Mouse (Mus musculus): ENCODE results near the gene Pkd1l1. TPM values are rescaled to one million over a fixed set of nuclear protein-coding genes. Genes with fewer than 3 reads are reported as not detected.

The Pkd1l1 gene
- polyA plus RNA-seq (2015; fragmentation: Nextera tagmentation; extraction: Ambion mirVana) = 0.03 and 0.10 TPM in 2 replicates

GRCm38 (mm10) chr11:8973166-8973565 is at the start of gene Pkd1l1:
Pkd1l1 (minus strand) TSS chr11:8973266.
- WGBS (ENCODE audit: insufficient replicate concordance) = 60% methylated on average over 3 of the region's 3 CpGs
- Histone ChIP-seq H3K9ac (no peak within 1 kb of the TSS; the same call in 1 of the 2 replicates), H3K4me3 (replicated peaks) (no peak within 1 kb of the TSS), H3K9me3 (replicated peaks) (no peaks in the 10 kb centered on the region), H3K4me2 (no peak within 1 kb of the TSS), H3K36me3 (no peaks in the 10 kb centered on the region), H3K27me3 (no peaks in the 10 kb centered on the region), H3K4me1 (replicated peaks) (peaks cover 41% of the 10 kb centered on the region), H3K27ac (peak within 1 kb of the TSS; percentile 57; the same call in 1 of the 2 replicates)
- DNase-seq (no peak), ATAC-seq (ENCODE audit: low read depth) (no peak)

- Histone ChIP-seq H3K27me3 (0 out of 2 replicates have a peak, but pooled peaks cover 2% of the 10 kb centered on the region), H3K4me1 (replicated peaks) (no peaks in the 10 kb centered on the region), H3K9me3 (replicated peaks) (no peaks in the 10 kb centered on the region), H3K36me3 (no peaks in the 10 kb centered on the region), H3K27ac (no peak overlapping the region), H3K4me3 (replicated peaks) (no peak overlapping the region), H3K4me2 (no peak overlapping the region), H3K9ac (no peak overlapping the region)
- ATAC-seq (ENCODE audit: low read depth) = no peak
- DNase-seq = no peak
- 80% methylated on average over 5 of the region's 5 CpGs for WGBS (ENCODE audit: insufficient replicate concordance)
Measured at GRCm38 (mm10) chr11:9020207-9020606, 47.1 kb upstream of the Pkd1l1 start.

GRCm38 (mm10) chr11:9018491-9019267 is 45.6 kb upstream of the Pkd1l1 start:
- H3K27me3 ChIP-seq = 0 out of 2 replicates have a peak, but pooled peaks cover 2% of the 10 kb centered on the region
- H3K4me3 ChIP-seq (replicated peaks) = no peak overlapping the region
- no peak for DNase-seq
- H3K4me2 ChIP-seq = no peak overlapping the region
- H3K9ac ChIP-seq = no peak overlapping the region
- ATAC-seq (ENCODE audit: low read depth) = 0 out of 2 replicates have a peak, but pooled peaks have one; percentile 23
- no peaks in the 10 kb centered on the region for H3K36me3 ChIP-seq
- H3K4me1 ChIP-seq (replicated peaks) = no peaks in the 10 kb centered on the region
- H3K27ac ChIP-seq = no peak overlapping the region
- 43% methylated on average over 6 of the region's 6 CpGs for WGBS (ENCODE audit: insufficient replicate concordance)
- H3K9me3 ChIP-seq (replicated peaks) = no peaks in the 10 kb centered on the region

GRCm38 (mm10) chr11:9014740-9015139 is 41.7 kb upstream of the Pkd1l1 start:
- ATAC-seq (ENCODE audit: low read depth) (no peak), DNase-seq (no peak)
- Histone ChIP-seq H3K36me3 (no peaks in the 10 kb centered on the region), H3K27me3 (no peaks in the 10 kb centered on the region), H3K4me1 (replicated peaks) (peaks cover 6% of the 10 kb centered on the region), H3K9ac (no peak overlapping the region), H3K4me2 (no peak overlapping the region), H3K9me3 (replicated peaks) (no peaks in the 10 kb centered on the region), H3K4me3 (replicated peaks) (no peak overlapping the region), H3K27ac (no peak overlapping the region)
- WGBS (ENCODE audit: insufficient replicate concordance) = 64% methylated on average over 3 of the region's 3 CpGs

- DNase-seq = no peak
- Histone ChIP-seq H3K27me3 (no peaks in the 10 kb centered on the region), H3K36me3 (peaks cover 16% of the 10 kb centered on the region), H3K9me3 (replicated peaks) (no peaks in the 10 kb centered on the region), H3K27ac (peak overlapping the region; percentile 79; the same call in 1 of the 2 replicates), H3K4me1 (replicated peaks) (peaks cover 12% of the 10 kb centered on the region), H3K4me2 (peak overlapping the region; percentile 77), H3K9ac (peak overlapping the region; percentile 86), H3K4me3 (replicated peaks) (peak overlapping the region; percentile 84)
- ATAC-seq (ENCODE audit: low read depth) = peak; percentile 37
- WGBS (ENCODE audit: insufficient replicate concordance) = under 1% methylated on average over 3 of the region's 3 CpGs
Measured at GRCm38 (mm10) chr11:9011348-9011747, 38.3 kb upstream of the Pkd1l1 start.

GRCm38 (mm10) chr11:9010853-9011339 is 37.8 kb upstream of the Pkd1l1 start, which contains the start of gene Hus1:
Hus1 (minus strand) TSS chr11:9011191.
- no peaks in the 10 kb centered on the region for H3K9me3 ChIP-seq (replicated peaks)
- peak; percentile 95 for ATAC-seq (ENCODE audit: low read depth)
- H3K36me3 ChIP-seq = peaks cover 19% of the 10 kb centered on the region
- under 1% methylated on average over 43 of the region's 43 CpGs for WGBS (ENCODE audit: insufficient replicate concordance)
- peaks cover 12% of the 10 kb centered on the region for H3K4me1 ChIP-seq (replicated peaks)
- peak within 1 kb of the TSS; percentile 79 for H3K27ac ChIP-seq
- no peaks in the 10 kb centered on the region for H3K27me3 ChIP-seq
- peak; percentile 79 for DNase-seq
- H3K9ac ChIP-seq = peak within 1 kb of the TSS; percentile 86
- peak within 1 kb of the TSS; percentile 77 for H3K4me2 ChIP-seq
- H3K4me3 ChIP-seq (replicated peaks) = peak within 1 kb of the TSS; percentile 84

- DNase-seq = peak; percentile 17
- Histone ChIP-seq H3K27me3 (no peaks in the 10 kb centered on the region), H3K9ac (peak overlapping the region; percentile 86), H3K36me3 (peaks cover 24% of the 10 kb centered on the region), H3K4me3 (replicated peaks) (peak overlapping the region; percentile 84), H3K4me1 (replicated peaks) (peaks cover 12% of the 10 kb centered on the region), H3K9me3 (replicated peaks) (no peaks in the 10 kb centered on the region), H3K4me2 (peak overlapping the region; percentile 77), H3K27ac (peak overlapping the region; percentile 79)
- peak; percentile 69 for ATAC-seq (ENCODE audit: low read depth)
- WGBS (ENCODE audit: insufficient replicate concordance) = under 1% methylated on average over 7 of the region's 7 CpGs
Measured at GRCm38 (mm10) chr11:9010416-9010815, 37.4 kb upstream of the Pkd1l1 start.

GRCm38 (mm10) chr11:9008761-9009160 is 35.7 kb upstream of the Pkd1l1 start:
- Histone ChIP-seq H3K9ac (no peak overlapping the region), H3K27me3 (no peaks in the 10 kb centered on the region), H3K36me3 (peaks cover 40% of the 10 kb centered on the region), H3K4me1 (replicated peaks) (peaks cover 12% of the 10 kb centered on the region), H3K27ac (no peak overlapping the region), H3K4me3 (replicated peaks) (no peak overlapping the region), H3K4me2 (peak overlapping the region; percentile 6; the same call in 1 of the 2 replicates), H3K9me3 (replicated peaks) (no peaks in the 10 kb centered on the region)
- 83% methylated on average over 5 of the region's 5 CpGs for WGBS (ENCODE audit: insufficient replicate concordance)
- DNase-seq (no peak), ATAC-seq (ENCODE audit: low read depth) (no peak)

- WGBS (ENCODE audit: insufficient replicate concordance) = 54% methylated on average over 4 of the region's 4 CpGs
Measured at GRCm38 (mm10) chr11:8988084-8988483, 15.0 kb upstream of the Pkd1l1 start.

GRCm38 (mm10) chr11:8986058-8986457 is 13.0 kb upstream of the Pkd1l1 start:
- ATAC-seq (ENCODE audit: low read depth) (no peak), DNase-seq (no peak)
- Histone ChIP-seq H3K4me3 (replicated peaks) (no peak overlapping the region), H3K4me2 (no peak overlapping the region), H3K36me3 (peaks cover 7% of the 10 kb centered on the region), H3K9ac (no peak overlapping the region), H3K4me1 (replicated peaks) (peaks cover 11% of the 10 kb centered on the region), H3K27me3 (peaks cover 8% of the 10 kb centered on the region; the same call in 1 of the 2 replicates), H3K27ac (no peak overlapping the region), H3K9me3 (replicated peaks) (no peaks in the 10 kb centered on the region)

More at GRCm38 (mm10) chr11:8988084-8988483, 15.0 kb upstream of the Pkd1l1 start:
- DNase-seq (no peak), ATAC-seq (ENCODE audit: low read depth) (no peak)
- no peak overlapping the region for H3K4me2 ChIP-seq
- H3K36me3 ChIP-seq = peaks cover 24% of the 10 kb centered on the region
- no peak overlapping the region for H3K4me3 ChIP-seq (replicated peaks)
- H3K27me3 ChIP-seq = peaks cover 8% of the 10 kb centered on the region; the same call in 1 of the 2 replicates
- H3K4me1 ChIP-seq (replicated peaks) = peaks cover 11% of the 10 kb centered on the region
- H3K9me3 ChIP-seq (replicated peaks) = no peaks in the 10 kb centered on the region
- H3K27ac ChIP-seq = no peak overlapping the region
- H3K9ac ChIP-seq = no peak overlapping the region

GRCm38 (mm10) chr11:8983237-8983861 is 10.3 kb upstream of the Pkd1l1 start:
- Histone ChIP-seq H3K9me3 (replicated peaks) (no peaks in the 10 kb centered on the region), H3K36me3 (no peaks in the 10 kb centered on the region), H3K9ac (no peak overlapping the region), H3K4me1 (replicated peaks) (peaks cover 11% of the 10 kb centered on the region), H3K27me3 (peaks cover 8% of the 10 kb centered on the region; the same call in 1 of the 2 replicates), H3K4me2 (no peak overlapping the region), H3K27ac (no peak overlapping the region), H3K4me3 (replicated peaks) (no peak overlapping the region)
- no peak for ATAC-seq (ENCODE audit: low read depth)
- peak; percentile 41 for DNase-seq
- WGBS (ENCODE audit: insufficient replicate concordance) = 32% methylated on average over 6 of the region's 6 CpGs
